Mouse (Mus musculus): ENCODE data around the gene Shc2.

DNA sequence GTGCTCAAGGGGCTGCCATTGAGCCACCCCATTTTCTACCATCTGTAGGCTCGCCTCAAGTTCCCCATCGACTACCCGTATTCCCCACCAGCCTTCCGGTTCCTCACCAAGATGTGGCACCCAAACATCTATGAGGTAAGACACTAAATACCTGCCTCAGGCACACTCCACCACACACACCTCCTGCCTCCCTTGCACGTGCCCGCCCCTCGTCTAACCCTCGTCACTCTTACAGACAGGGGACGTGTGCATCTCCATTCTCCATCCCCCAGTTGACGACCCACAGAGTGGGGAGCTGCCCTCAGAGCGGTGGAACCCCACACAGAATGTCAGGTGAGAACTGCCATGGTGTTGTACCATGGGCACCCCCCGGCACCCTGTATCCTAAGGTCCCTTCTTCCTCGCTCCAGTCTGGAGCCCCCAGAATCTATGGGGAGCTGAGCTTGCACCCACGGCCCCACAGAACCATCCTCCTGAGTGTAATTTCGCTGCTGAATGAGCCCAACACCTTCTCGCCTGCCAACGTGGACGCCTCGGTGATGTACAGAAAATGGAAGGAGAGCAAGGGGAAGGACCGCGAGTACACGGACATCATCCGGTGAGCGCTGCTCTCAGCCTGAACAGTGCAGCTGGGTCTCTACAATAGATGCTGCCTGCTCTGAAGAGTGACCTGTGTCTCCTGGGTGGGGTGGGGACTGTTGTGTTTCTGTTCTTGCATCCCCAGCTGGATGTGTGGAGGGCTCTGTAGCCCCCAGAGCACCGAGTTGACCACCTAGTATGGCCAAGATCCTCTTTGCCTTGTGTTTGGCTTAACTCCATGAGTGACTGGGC is 47.3 kb upstream of the Shc2 start:
- no peak for TF ChIP-seq CTCF (IDR thresholded peaks at IDR 0.05; ENCODE audit: borderline replicate concordance, extremely low read depth, insufficient read depth, insufficient read length)
- no peak for TF ChIP-seq POLR2A (IDR thresholded peaks at IDR 0.05; ENCODE audit: borderline replicate concordance, extremely low read depth, insufficient read depth, insufficient read length, poor library complexity, severe bottlenecking)
